Mouse (Mus musculus) ES-Bruce4 (cell line): ENCODE data around the gene Rras. TPM values are rescaled to one million over a fixed set of nuclear protein-coding genes. Genes with fewer than 3 reads are reported as not detected.

Experiments
- H3K27ac ChIP-seq: 2 replicates; pipeline ENCODE4 v1.5.1; 2012; ENCODE audit warnings: low read length, inconsistent platforms; ENCODE audit not compliant: insufficient read depth
- H3K27me3 ChIP-seq: 2 replicates; pipeline ENCODE4 v1.6.1; 2012; ENCODE audit warnings: mild to moderate bottlenecking, low read length, inconsistent platforms; ENCODE audit not compliant: control insufficient read depth, poor library complexity, insufficient read depth, severe bottlenecking
- H3K36me3 ChIP-seq: 2 replicates; pipeline ENCODE4 v1.6.1; 2012; ENCODE audit warnings: inconsistent platforms, mild to moderate bottlenecking, low read length, moderate library complexity; ENCODE audit not compliant: control insufficient read depth, poor library complexity, insufficient read depth, severe bottlenecking
- H3K4me1 ChIP-seq: one replicate; pipeline ENCODE4 v1.8.1; 2011; ENCODE audit warnings: low read length; ENCODE audit not compliant: control insufficient read depth, insufficient read depth
- H3K4me3 ChIP-seq: 2 replicates; pipeline ENCODE4 v1.5.1; 2011; ENCODE audit warnings: low read depth, mild to moderate bottlenecking, low read length
- H3K9ac ChIP-seq: 2 replicates; pipeline ENCODE4 v1.6.1; 2012; ENCODE audit warnings: low read depth, mild to moderate bottlenecking, inconsistent platforms; ENCODE audit not compliant: poor library complexity, severe bottlenecking
- H3K9me3 ChIP-seq: replicated peaks from 2 replicates; pipeline ENCODE4 v1.6.1; 2012; ENCODE audit warnings: mild to moderate bottlenecking, low read length, inconsistent platforms; ENCODE audit not compliant: control insufficient read depth, poor library complexity, insufficient read depth, severe bottlenecking
- CTCF ChIP-seq: IDR thresholded peaks from one replicate; pipeline ENCODE4 v1.8.1; 2011; ENCODE audit warnings: low read depth, low read length
- EP300 ChIP-seq: IDR thresholded peaks from 2 replicates; pipeline ENCODE4 v1.6.1; 2011; ENCODE audit warnings: low read depth, low read length; ENCODE audit not compliant: insufficient read depth
- POLR2A ChIP-seq: IDR thresholded peaks from one replicate; pipeline ENCODE4 v1.8.1; 2011; ENCODE audit warnings: low read length; ENCODE audit not compliant: insufficient read depth
- polyA plus RNA-seq: library from polyadenylated mRNA; stranded (reverse); fragments of >200 nt; gene quantifications from 2 replicates; pipeline ENCODE4 v1.2.4, GENCODE M21; 2011; ENCODE audit warnings: low read depth; ENCODE audit not compliant: missing spikeins, insufficient read depth, insufficient read length

Rras gene
- polyA plus RNA-seq, 1 experiment, result 72.4 TPM

DNA sequence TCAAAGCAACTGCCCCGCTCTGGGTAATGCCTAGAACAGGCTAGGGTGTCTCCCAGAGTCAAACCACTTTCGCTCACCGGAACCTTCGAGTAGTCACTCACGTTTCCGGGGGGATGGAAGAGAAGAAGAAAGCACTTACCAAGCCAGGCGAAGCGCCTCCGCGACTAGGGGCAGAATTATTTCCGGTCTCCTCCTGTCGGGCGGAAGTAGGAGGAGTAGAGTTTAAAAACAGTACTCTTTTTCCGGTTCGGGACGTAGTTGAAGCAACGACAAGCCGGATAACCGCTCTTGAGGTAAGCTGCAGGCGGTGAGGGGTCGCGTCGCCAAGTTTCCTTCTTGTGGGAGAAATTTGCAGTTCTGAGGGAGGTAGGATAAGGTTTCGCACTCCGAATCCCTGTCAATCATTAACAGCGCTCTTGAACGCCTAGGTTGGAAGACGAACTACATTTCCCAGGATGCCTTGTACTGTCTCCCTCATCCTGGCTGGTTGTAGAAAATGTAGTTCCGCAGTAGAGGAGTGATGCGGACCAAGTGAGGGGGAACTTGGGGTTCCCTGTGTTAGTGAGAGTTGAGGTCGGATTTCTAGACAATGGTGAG lies 44.6 kb downstream of the Rras start, which contains the start of the genes Nosip and Prrg2:
Gene Nosip, plus strand, starts transcription at position 191 of the 597 bp plus-strand sequence.
Gene Prrg2, minus strand, starts transcription at position 439 of the 597 bp plus-strand sequence.
- H3K9ac ChIP-seq, result peak within 1 kb of the TSS; percentile 44
- no peaks in the 10 kb centered on the region for H3K27me3 ChIP-seq
- no peaks in the 10 kb centered on the region for H3K9me3 ChIP-seq
- H3K4me1 ChIP-seq, result no peaks in the 10 kb centered on the region
- peak within 1 kb of the TSS; percentile 98 for H3K4me3 ChIP-seq
- H3K36me3 ChIP-seq, result no peaks in the 10 kb centered on the region
- TF ChIP-seq POLR2A (no peak), EP300 (peak; percentile 13; the same call in 1 of the 2 replicates)
- peak within 1 kb of the TSS; percentile 82 for H3K27ac ChIP-seq

DNA sequence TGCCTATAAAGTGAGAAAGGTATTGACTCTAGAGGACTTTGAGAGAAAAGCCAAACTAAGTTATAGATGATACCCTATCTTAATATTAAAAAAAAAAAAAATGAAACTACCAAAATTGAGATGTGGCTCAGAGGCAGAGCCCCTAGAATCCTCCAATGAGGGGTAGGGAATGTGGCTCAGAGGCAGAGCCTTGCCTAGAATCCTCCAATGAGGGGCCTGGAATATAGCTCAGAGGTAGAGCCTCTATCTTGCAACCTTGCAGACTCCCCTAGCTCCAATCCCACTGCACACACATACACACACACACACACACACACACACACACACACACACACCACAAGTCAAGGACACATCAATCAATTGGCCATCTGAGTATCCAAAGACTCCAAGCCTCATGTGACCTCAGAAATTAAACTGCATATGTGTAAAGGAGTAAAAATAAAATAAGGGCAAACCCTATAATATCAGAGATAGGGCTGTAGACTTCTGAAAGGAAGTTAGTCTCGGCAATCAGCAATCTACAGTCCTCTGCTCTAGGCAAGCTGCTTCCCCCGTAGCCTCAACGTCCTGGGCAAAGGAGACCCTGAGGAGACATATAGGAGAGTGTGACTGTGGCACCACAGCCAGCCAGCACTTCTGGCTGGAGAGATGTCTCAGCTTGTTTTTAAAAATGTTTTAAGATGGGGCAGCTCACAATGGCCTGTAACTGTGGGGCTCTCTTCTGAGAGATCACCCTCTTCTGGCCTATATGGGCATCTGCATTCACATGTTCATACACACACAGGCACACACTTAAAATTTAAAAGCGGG lies 49.6 kb downstream of the Rras start:
- no peaks in the 10 kb centered on the region for H3K9me3 ChIP-seq
- peak overlapping the region; percentile 24; the same call in 1 of the 2 replicates for H3K9ac ChIP-seq
- peak overlapping the region; percentile 68 for H3K27ac ChIP-seq
- no peaks in the 10 kb centered on the region for H3K27me3 ChIP-seq
- TF ChIP-seq CTCF (no peak), POLR2A (no peak), EP300 (no peak)
- no peak overlapping the region for H3K4me3 ChIP-seq
- no peaks in the 10 kb centered on the region for H3K36me3 ChIP-seq
- no peaks in the 10 kb centered on the region for H3K4me1 ChIP-seq

DNA sequence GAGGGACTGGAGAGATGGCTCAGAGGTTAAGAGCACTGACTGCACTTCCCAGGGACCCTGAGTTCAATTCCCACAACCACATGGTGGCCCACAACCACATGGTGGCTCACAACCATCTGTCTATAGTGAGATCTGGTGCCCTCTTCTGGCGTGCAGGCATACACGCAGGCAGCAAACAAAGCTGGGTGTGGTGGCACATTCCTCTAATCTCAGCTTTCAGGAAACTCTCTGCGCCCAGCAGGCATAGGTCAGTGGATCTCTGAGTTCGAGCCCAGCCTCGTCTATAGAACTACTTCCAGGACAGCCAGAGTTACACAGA lies 50.2 kb downstream of the Rras start:
- Histone ChIP-seq H3K36me3 (no peaks in the 10 kb centered on the region), H3K27ac (peak overlapping the region; percentile 68), H3K9ac (peak overlapping the region; percentile 24; the same call in 1 of the 2 replicates), H3K4me1 (no peaks in the 10 kb centered on the region), H3K27me3 (no peaks in the 10 kb centered on the region), H3K9me3 (no peaks in the 10 kb centered on the region), H3K4me3 (no peak overlapping the region)
- TF ChIP-seq EP300 (peak; percentile 80; the same call in 1 of the 2 replicates), CTCF (peak; percentile 99), POLR2A (no peak)

DNA sequence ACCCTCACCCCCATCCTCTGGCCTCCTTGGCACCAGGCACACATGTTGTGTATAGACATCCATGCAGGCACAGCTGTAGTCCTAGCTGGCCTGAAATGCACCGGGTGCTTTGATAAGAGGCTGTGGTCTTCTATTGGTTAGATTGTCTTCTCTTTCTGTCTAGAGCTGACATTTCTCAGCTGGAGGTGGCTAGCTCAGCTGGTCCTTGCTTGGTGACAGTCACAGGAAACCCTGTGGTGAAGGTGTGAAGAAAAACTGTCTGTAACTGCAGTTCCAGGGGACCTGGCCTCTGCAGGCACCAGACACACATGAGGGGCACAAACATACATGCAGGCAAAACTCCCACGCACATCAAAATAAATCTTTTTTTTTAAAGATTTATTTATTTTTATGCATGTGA lies 51.9 kb downstream of the Rras start:
- Histone ChIP-seq H3K36me3 (no peaks in the 10 kb centered on the region), H3K9ac (no peak overlapping the region), H3K27ac (no peak overlapping the region), H3K27me3 (no peaks in the 10 kb centered on the region), H3K4me1 (no peaks in the 10 kb centered on the region), H3K4me3 (no peak overlapping the region), H3K9me3 (no peaks in the 10 kb centered on the region)
- no peak for TF ChIP-seq CTCF

Other genes starting within 250 kb of the Rras start
- gene Nup62, start 201.9 kb upstream of the Rras start, polyA plus RNA-seq, result 90.6 and 109 TPM in 2 replicates
- 4.7 and 6.4 TPM in 2 replicates for gene Il4i1, start 201.6 kb upstream of the Rras start, polyA plus RNA-seq
- gene Atf5, start 201.3 kb upstream of the Rras start, polyA plus RNA-seq, result 9.6 and 14.6 TPM in 2 replicates
- gene Akt1s1, start 169.0 kb upstream of the Rras start, polyA plus RNA-seq, result 38.1 and 38.3 TPM in 2 replicates
- 33.9 and 46.7 TPM in 2 replicates for gene Tbc1d17, start 168.9 kb upstream of the Rras start, polyA plus RNA-seq
- gene Pnkp, start 160.8 kb upstream of the Rras start, polyA plus RNA-seq, result 22.3 and 30.3 TPM in 2 replicates
- 153 and 160 TPM in 2 replicates for gene Ptov1, start 148.2 kb upstream of the Rras start, polyA plus RNA-seq
- gene Med25, start 125.2 kb upstream of the Rras start, polyA plus RNA-seq, result 54.0 and 65.6 TPM in 2 replicates
- 15.5 and 17.5 TPM in 2 replicates for gene Fuz, start 121.9 kb upstream of the Rras start, polyA plus RNA-seq
- gene Ap2a1, start 88.5 kb upstream of the Rras start, polyA plus RNA-seq, result 88.5 and 107 TPM in 2 replicates
- not detected in 2 replicates for gene Tsks, start 74.8 kb upstream of the Rras start, polyA plus RNA-seq
- gene Cpt1c, start 43.1 kb upstream of the Rras start, polyA plus RNA-seq, result 73.3 and 84.5 TPM in 2 replicates
- gene Prmt1, start 31.4 kb upstream of the Rras start, polyA plus RNA-seq, result 461 and 485 TPM in 2 replicates
- 56.1 and 57.5 TPM in 2 replicates for gene Irf3, start 20.3 kb upstream of the Rras start, polyA plus RNA-seq
- 41.9 and 46.8 TPM in 2 replicates for gene Bcl2l12, start 19.2 kb upstream of the Rras start, polyA plus RNA-seq
- 64.2 and 73.2 TPM in 2 replicates for gene Scaf1, start 1.6 kb upstream of the Rras start, polyA plus RNA-seq
- gene Prr12, start 34.9 kb downstream of the Rras start, polyA plus RNA-seq, result 35.0 and 35.5 TPM in 2 replicates
- gene Nosip, start 44.5 kb downstream of the Rras start, polyA plus RNA-seq, result 58.1 and 62.4 TPM in 2 replicates
- gene Prrg2, start 44.7 kb downstream of the Rras start, polyA plus RNA-seq, result 7.7 and 12.0 TPM in 2 replicates
- gene Rcn3, start 74.3 kb downstream of the Rras start, polyA plus RNA-seq, result 66.7 and 88.2 TPM in 2 replicates
- 2.0 and 2.5 TPM in 2 replicates for gene Fcgrt, start 85.9 kb downstream of the Rras start, polyA plus RNA-seq
- 2,753 and 2,969 TPM in 2 replicates for gene Rps11, start 106.5 kb downstream of the Rras start, polyA plus RNA-seq
- gene Rpl13a, start 110.8 kb downstream of the Rras start, polyA plus RNA-seq, result 3,729 and 4,020 TPM in 2 replicates
- gene Gm45713, start 118.3 kb downstream of the Rras start, polyA plus RNA-seq, result not detected in 2 replicates
- gene Flt3l, start 118.5 kb downstream of the Rras start, polyA plus RNA-seq, result 3.0 and 3.7 TPM in 2 replicates
- 38.5 and 43.6 TPM in 2 replicates for gene Pih1d1, start 136.3 kb downstream of the Rras start, polyA plus RNA-seq
- 36.9 and 44.2 TPM in 2 replicates for gene Aldh16a1, start 136.6 kb downstream of the Rras start, polyA plus RNA-seq
- 0.94 and 1.6 TPM in 2 replicates for gene Slc17a7, start 146.0 kb downstream of the Rras start, polyA plus RNA-seq
- 0.68 and 1.2 TPM in 2 replicates for gene Gfy, start 161.6 kb downstream of the Rras start, polyA plus RNA-seq
- not detected in 2 replicates for gene Pth2, start 163.0 kb downstream of the Rras start, polyA plus RNA-seq
- gene Ccdc155, start 186.9 kb downstream of the Rras start, polyA plus RNA-seq, result 2.2 and 2.6 TPM in 2 replicates
- gene Dkkl1, start 194.2 kb downstream of the Rras start, polyA plus RNA-seq, result 4.2 and 8.6 TPM in 2 replicates
- 147 and 152 TPM in 2 replicates for gene Tead2, start 197.8 kb downstream of the Rras start, polyA plus RNA-seq
- 2.2 and 3.4 TPM in 2 replicates for gene Cd37, start 221.2 kb downstream of the Rras start, polyA plus RNA-seq
- gene Slc6a16, start 223.1 kb downstream of the Rras start, polyA plus RNA-seq, result 0.55 and 0.63 TPM in 2 replicates